Mouse (Mus musculus) stomach, embryonic 14.5 days (tissue): ENCODE results near the gene CK137956. TPM values are rescaled to one million over a fixed set of nuclear protein-coding genes. Genes with fewer than 3 reads are reported as not detected.

Experiments used
- ATAC-seq: fragments of 200-750 bp; cut with Nextera tagmentation; 2 replicates; pipeline ENCODE4 v1.8.0; 2017; ENCODE audit warnings: low read depth, moderate TSS enrichment; ENCODE audit not compliant: insufficient number of reproducible peaks, insufficient read depth, low FRiP score
- H3K27ac ChIP-seq: fragments of 300-500 bp; sonication (generic); 2 replicates; pipeline ENCODE4 v1.5.1; 2014; ENCODE audit warnings: mild to moderate bottlenecking, low read length, moderate library complexity, mixed read lengths
- H3K27me3 ChIP-seq: fragments of 300-500 bp; sonication (generic); 2 replicates; pipeline ENCODE4 v1.6.1; 2014; ENCODE audit warnings: low read length, control low read depth, mixed read lengths; ENCODE audit not compliant: control insufficient read depth, insufficient read depth
- H3K36me3 ChIP-seq: fragments of 300-500 bp; sonication (generic); 2 replicates; pipeline ENCODE4 v1.6.1; 2014; ENCODE audit warnings: mild to moderate bottlenecking, control low read depth, low read length, moderate library complexity, mixed read lengths; ENCODE audit not compliant: control insufficient read depth, insufficient read depth
- H3K4me1 ChIP-seq: fragments of 300-500 bp; sonication (generic); 2 replicates; pipeline ENCODE4 v1.6.1; 2014; ENCODE audit warnings: low read length, control low read depth, mixed read lengths; ENCODE audit not compliant: control insufficient read depth, insufficient read depth
- H3K4me2 ChIP-seq: fragments of 300-500 bp; sonication (generic); replicated peaks from 2 replicates; pipeline ENCODE4 v1.6.1; 2014; ENCODE audit warnings: low read depth, low read length, control low read depth
- H3K4me3 ChIP-seq: fragments of 300-500 bp; sonication (generic); 2 replicates; pipeline ENCODE4 v1.5.1; 2014; ENCODE audit warnings: low read depth, low read length, control low read depth
- H3K9ac ChIP-seq: fragments of 300-500 bp; sonication (generic); replicated peaks from 2 replicates; pipeline ENCODE4 v1.6.1; 2014; ENCODE audit warnings: low read depth, mild to moderate bottlenecking, control low read depth, low read length, moderate library complexity, mixed read lengths
- H3K9me3 ChIP-seq: fragments of 300-500 bp; sonication (generic); 2 replicates; pipeline ENCODE4 v1.6.1; 2016; ENCODE audit warnings: low read depth, low read length, control low read depth; ENCODE audit not compliant: control insufficient read depth
- WGBS: fragments of 180-500 bp; shearing (Covaris S2); extraction: QIAGEN DNeasy Blood & Tissue Kit; methylation state at CpG from one replicate; pipeline ENCODE4 v1.1.7; 2014; 5-methylcytosine and 5-hydroxymethylcytosine counted together
- polyA plus RNA-seq: library from polyadenylated mRNA; unstranded; fragments of >200 nt; fragmentation: Nextera tagmentation; extraction: Ambion mirVana; gene quantifications from 2 replicates; pipeline ENCODE4 v1.2.1, GENCODE M21; 2014

CK137956 gene
- polyA plus RNA-seq, 1 experiment from 2014 or later: not detected

GRCm38 (mm10) chr4:127987784-127988455 lies 17.2 kb upstream of the CK137956 start, which contains the start of gene Csmd2:
TSS of gene Csmd2 (plus strand) at chr4:127987857.
- 0 out of 2 replicates have a peak, but pooled peaks cover 4% of the 10 kb centered on the region for H3K4me1 ChIP-seq
- no peak for ATAC-seq
- under 1% methylated on average over 55 of the region's 65 CpGs for WGBS
- H3K27ac ChIP-seq: no peak within 1 kb of the TSS
- H3K36me3 ChIP-seq: no peaks in the 10 kb centered on the region
- H3K9me3 ChIP-seq: no peaks in the 10 kb centered on the region
- H3K27me3 ChIP-seq: peaks cover 46% of the 10 kb centered on the region
- no peak within 1 kb of the TSS for H3K9ac ChIP-seq
- peak within 1 kb of the TSS; percentile 60 for H3K4me2 ChIP-seq
- peak within 1 kb of the TSS; percentile 32 for H3K4me3 ChIP-seq

GRCm38 (mm10) chr4:127987270-127987669 lies 16.5 kb upstream of the CK137956 start:
- WGBS: 9% methylated on average over 10 of the region's 10 CpGs
- Histone ChIP-seq H3K4me1 (0 out of 2 replicates have a peak, but pooled peaks cover 4% of the 10 kb centered on the region), H3K9ac (no peak overlapping the region), H3K4me3 (peak overlapping the region; percentile 32; the same call in 1 of the 2 replicates), H3K4me2 (peak overlapping the region; percentile 60; the same call in 1 of the 2 replicates), H3K27ac (no peak overlapping the region), H3K36me3 (no peaks in the 10 kb centered on the region), H3K27me3 (peaks cover 46% of the 10 kb centered on the region), H3K9me3 (no peaks in the 10 kb centered on the region)
- no peak for ATAC-seq

GRCm38 (mm10) chr4:127986491-127987075 lies 15.8 kb upstream of the CK137956 start:
- H3K9me3 ChIP-seq: no peaks in the 10 kb centered on the region
- H3K4me1 ChIP-seq: 0 out of 2 replicates have a peak, but pooled peaks cover 4% of the 10 kb centered on the region
- H3K27ac ChIP-seq: no peak overlapping the region
- H3K9ac ChIP-seq: no peak overlapping the region
- whole genome bisulfite sequencing: 4% methylated on average over 25 of the region's 25 CpGs
- peaks cover 46% of the 10 kb centered on the region for H3K27me3 ChIP-seq
- ATAC-seq: no peak
- H3K36me3 ChIP-seq: no peaks in the 10 kb centered on the region
- H3K4me2 ChIP-seq: no peak overlapping the region
- no peak overlapping the region for H3K4me3 ChIP-seq

- no peak overlapping the region for H3K4me2 ChIP-seq
- H3K9ac ChIP-seq: no peak overlapping the region
- no peaks in the 10 kb centered on the region for H3K36me3 ChIP-seq
- peaks cover 45% of the 10 kb centered on the region for H3K27me3 ChIP-seq
- H3K4me1 ChIP-seq: 0 out of 2 replicates have a peak, but pooled peaks cover 4% of the 10 kb centered on the region
- no peak overlapping the region for H3K4me3 ChIP-seq
- WGBS: 9% methylated on average over 10 of the region's 10 CpGs
- no peaks in the 10 kb centered on the region for H3K9me3 ChIP-seq
- no peak for ATAC-seq
- H3K27ac ChIP-seq: no peak overlapping the region
Measured at GRCm38 (mm10) chr4:127985874-127986273, 15.1 kb upstream of the CK137956 start.

- H3K9ac ChIP-seq: no peak overlapping the region
- 88% methylated on average over 2 of the region's 2 CpGs for WGBS
- no peaks in the 10 kb centered on the region for H3K9me3 ChIP-seq
- H3K4me3 ChIP-seq: no peak overlapping the region
- ATAC-seq: no peak
- H3K27ac ChIP-seq: no peak overlapping the region
- H3K27me3 ChIP-seq: peaks cover 33% of the 10 kb centered on the region
- no peaks in the 10 kb centered on the region for H3K36me3 ChIP-seq
- H3K4me1 ChIP-seq: 0 out of 2 replicates have a peak, but pooled peaks cover 4% of the 10 kb centered on the region
- no peak overlapping the region for H3K4me2 ChIP-seq
Measured at GRCm38 (mm10) chr4:127984426-127984825, 13.7 kb upstream of the CK137956 start.

- peaks cover 7% of the 10 kb centered on the region for H3K27me3 ChIP-seq
- H3K4me3 ChIP-seq: no peak overlapping the region
- no peak overlapping the region for H3K4me2 ChIP-seq
- no peak overlapping the region for H3K9ac ChIP-seq
- WGBS: 82% methylated on average over 6 of the region's 6 CpGs
- no peaks in the 10 kb centered on the region for H3K9me3 ChIP-seq
- H3K4me1 ChIP-seq: no peaks in the 10 kb centered on the region
- H3K36me3 ChIP-seq: no peaks in the 10 kb centered on the region
- ATAC-seq: no peak
- H3K27ac ChIP-seq: no peak overlapping the region
Measured at GRCm38 (mm10) chr4:127981125-127981524, 10.4 kb upstream of the CK137956 start.

GRCm38 (mm10) chr4:127972976-127973375 lies 2.2 kb upstream of the CK137956 start:
- no peak overlapping the region for H3K4me2 ChIP-seq
- H3K27ac ChIP-seq: no peak overlapping the region
- no peaks in the 10 kb centered on the region for H3K4me1 ChIP-seq
- ATAC-seq: no peak
- H3K4me3 ChIP-seq: no peak overlapping the region
- H3K27me3 ChIP-seq: peaks cover 23% of the 10 kb centered on the region
- no peak overlapping the region for H3K9ac ChIP-seq
- WGBS: 80% methylated on average over 3 of the region's 3 CpGs
- H3K36me3 ChIP-seq: no peaks in the 10 kb centered on the region
- no peaks in the 10 kb centered on the region for H3K9me3 ChIP-seq

- no peaks in the 10 kb centered on the region for H3K4me1 ChIP-seq
- no peak overlapping the region for H3K4me2 ChIP-seq
- H3K27me3 ChIP-seq: peaks cover 23% of the 10 kb centered on the region
- no peaks in the 10 kb centered on the region for H3K9me3 ChIP-seq
- no peak overlapping the region for H3K27ac ChIP-seq
- no peak overlapping the region for H3K9ac ChIP-seq
- H3K4me3 ChIP-seq: no peak overlapping the region
- WGBS: 2% methylated on average over 7 of the region's 7 CpGs
- no peak for ATAC-seq
- H3K36me3 ChIP-seq: no peaks in the 10 kb centered on the region
Measured at GRCm38 (mm10) chr4:127970018-127970421, 731 bp downstream of the CK137956 start.
